Comparison of ENCODE assay signal across 26 mouse cellular contexts in genomic region chr1:71272077-71272476, GRCm38 (mm10).
DNase-seq lines count a peak whose midpoint lies in the region; ATAC-seq and TF ChIP-seq lines count a peak whose summit lies in the region.
"Had no signal": no experiment of that assay in that cellular context is flagged by ENCODE, and none has a peak within 500 bp of the region (broad histone marks: within the 10 kb centered on the region; RNA-seq: fewer than 3 reads in every experiment).

No protein-coding gene starts in this region.

- H3K4me1 ChIP-seq in forebrain, embryonic 15.5 days = 0 out of 2 replicates have a peak, but pooled peaks cover 5% of the 10 kb centered on the region
- no peaks in the 10 kb centered on the region for H3K4me1 ChIP-seq in forebrain, embryonic 12.5 days
- H3K4me1 ChIP-seq in hindbrain, postnatal 0 days (ENCODE audit: insufficient read depth, low read length) = no peaks in the 10 kb centered on the region
- no peaks in the 10 kb centered on the region for H3K4me1 ChIP-seq in hindbrain, embryonic 13.5 days (replicated peaks)
- 0 out of 2 replicates have a peak, but pooled peaks cover 3% of the 10 kb centered on the region for H3K4me1 ChIP-seq in lung, embryonic 14.5 days (ENCODE audit: insufficient read depth)
- H3K4me1 ChIP-seq: limb, embryonic 13.5 days; liver, embryonic 12.5 days; midbrain, embryonic 12.5 days; neural tube, embryonic 15.5 days had no signal

- no peak overlapping the region for H3K4me2 ChIP-seq in forebrain, embryonic 15.5 days (replicated peaks)
- H3K4me2 ChIP-seq in forebrain, embryonic 12.5 days = no peak overlapping the region
- H3K4me2 ChIP-seq in hindbrain, postnatal 0 days (ENCODE audit: low read depth, low read length) = no peak overlapping the region
- no peak overlapping the region for H3K4me2 ChIP-seq in hindbrain, embryonic 13.5 days
- no peak overlapping the region for H3K4me2 ChIP-seq in lung, embryonic 14.5 days
- H3K4me2 ChIP-seq: heart, embryonic 13.5 days; limb, embryonic 13.5 days; liver, embryonic 12.5 days; midbrain, embryonic 12.5 days; neural tube, embryonic 15.5 days had no signal

- no peak overlapping the region for H3K4me3 ChIP-seq in forebrain, embryonic 15.5 days
- no peak overlapping the region for H3K4me3 ChIP-seq in forebrain, embryonic 12.5 days (replicated peaks)
- H3K4me3 ChIP-seq in hindbrain, postnatal 0 days (ENCODE audit: low read length) = no peak overlapping the region
- H3K4me3 ChIP-seq in hindbrain, embryonic 13.5 days = no peak overlapping the region
- H3K4me3 ChIP-seq in lung, embryonic 14.5 days (ENCODE audit: low read depth, low read length) = no peak overlapping the region
- H3K4me3 ChIP-seq: heart, adult 2 months; heart, embryonic 13.5 days; layer of hippocampus, adult 2 months; limb, embryonic 13.5 days; liver, embryonic 12.5 days; midbrain, embryonic 12.5 days; neural tube, embryonic 15.5 days had no signal

- H3K9me3 ChIP-seq in forebrain, embryonic 15.5 days = no peaks in the 10 kb centered on the region
- no peaks in the 10 kb centered on the region for H3K9me3 ChIP-seq in forebrain, embryonic 12.5 days
- H3K9me3 ChIP-seq in hindbrain, postnatal 0 days (ENCODE audit: low read length) = no peaks in the 10 kb centered on the region
- no peaks in the 10 kb centered on the region for H3K9me3 ChIP-seq in hindbrain, embryonic 13.5 days
- no peaks in the 10 kb centered on the region for H3K9me3 ChIP-seq in lung, embryonic 14.5 days (ENCODE audit: low read depth, low read length)
- H3K9me3 ChIP-seq: heart, embryonic 13.5 days; limb, embryonic 13.5 days; liver, embryonic 12.5 days; midbrain, embryonic 12.5 days; neural tube, embryonic 15.5 days had no signal

- H3K27me3 ChIP-seq in forebrain, embryonic 15.5 days = no peaks in the 10 kb centered on the region
- H3K27me3 ChIP-seq in forebrain, embryonic 12.5 days = no peaks in the 10 kb centered on the region
- no peaks in the 10 kb centered on the region for H3K27me3 ChIP-seq in hindbrain, postnatal 0 days (ENCODE audit: insufficient read depth, low read length)
- H3K27me3 ChIP-seq in hindbrain, embryonic 13.5 days = no peaks in the 10 kb centered on the region
- no peaks in the 10 kb centered on the region for H3K27me3 ChIP-seq in lung, embryonic 14.5 days (ENCODE audit: insufficient read depth, low read length)
- H3K27me3 ChIP-seq: heart, embryonic 13.5 days; limb, embryonic 13.5 days; liver, embryonic 12.5 days; midbrain, embryonic 12.5 days; neural tube, embryonic 15.5 days had no signal

- no peaks in the 10 kb centered on the region for H3K36me3 ChIP-seq in forebrain, embryonic 15.5 days
- H3K36me3 ChIP-seq in forebrain, embryonic 12.5 days (replicated peaks) = no peaks in the 10 kb centered on the region
- H3K36me3 ChIP-seq in hindbrain, postnatal 0 days (ENCODE audit: insufficient read depth, low read length) = no peaks in the 10 kb centered on the region
- no peaks in the 10 kb centered on the region for H3K36me3 ChIP-seq in hindbrain, embryonic 13.5 days
- no peaks in the 10 kb centered on the region for H3K36me3 ChIP-seq in lung, embryonic 14.5 days (ENCODE audit: insufficient read depth)
- H3K36me3 ChIP-seq: heart, embryonic 13.5 days; limb, embryonic 13.5 days; liver, embryonic 12.5 days; midbrain, embryonic 12.5 days; neural tube, embryonic 15.5 days had no signal

- H3K9ac ChIP-seq in forebrain, embryonic 15.5 days (replicated peaks) = no peak overlapping the region
- no peak overlapping the region for H3K9ac ChIP-seq in forebrain, embryonic 12.5 days
- no peak overlapping the region for H3K9ac ChIP-seq in hindbrain, postnatal 0 days (replicated peaks; ENCODE audit: low read length)
- no peak overlapping the region for H3K9ac ChIP-seq in hindbrain, embryonic 13.5 days
- H3K9ac ChIP-seq in lung, embryonic 14.5 days = no peak overlapping the region
- H3K9ac ChIP-seq: heart, embryonic 13.5 days; limb, embryonic 13.5 days; liver, embryonic 12.5 days; midbrain, embryonic 12.5 days; neural tube, embryonic 15.5 days had no signal

- no peak overlapping the region for H3K27ac ChIP-seq in forebrain, embryonic 15.5 days (replicated peaks)
- no peak overlapping the region for H3K27ac ChIP-seq in forebrain, embryonic 12.5 days
- H3K27ac ChIP-seq in hindbrain, postnatal 0 days = no peak overlapping the region
- H3K27ac ChIP-seq in hindbrain, embryonic 13.5 days = no peak overlapping the region
- no peak overlapping the region for H3K27ac ChIP-seq in lung, embryonic 14.5 days (ENCODE audit: low read depth)
- H3K27ac ChIP-seq: heart, adult 2 months; heart, embryonic 13.5 days; layer of hippocampus, adult 2 months; limb, embryonic 13.5 days; liver, embryonic 12.5 days; midbrain, embryonic 12.5 days; neural tube, embryonic 15.5 days had no signal

- peak; percentile 51; the same call in 1 of the 2 replicates for ATAC-seq in forebrain, embryonic 15.5 days (replicated peaks)
- ATAC-seq in forebrain, embryonic 12.5 days (ENCODE audit: low FRiP score) = no peak
- 0 out of 2 replicates have a peak, but pooled peaks have one; percentile 24 for ATAC-seq in hindbrain, postnatal 0 days
- no peak for ATAC-seq in hindbrain, embryonic 13.5 days (ENCODE audit: low FRiP score)
- no peak for ATAC-seq in lung, embryonic 14.5 days (ENCODE audit: insufficient read depth)
- ATAC-seq: hindbrain, embryonic 16.5 days; intestine, embryonic 16.5 days; liver, embryonic 12.5 days had no signal

- WGBS in forebrain, embryonic 15.5 days = 51% methylated on average over 8 of the region's 8 CpGs
- 64% methylated on average over 8 of the region's 8 CpGs for WGBS in forebrain, embryonic 12.5 days
- 52% methylated on average over 8 of the region's 8 CpGs for WGBS in hindbrain, postnatal 0 days
- 67% methylated on average over 8 of the region's 8 CpGs for WGBS in hindbrain, embryonic 13.5 days
- 64% methylated on average over 8 of the region's 8 CpGs for WGBS in lung, embryonic 14.5 days

- no peak for DNase-seq in hindbrain, postnatal 0 days (ENCODE audit: low spot score)
- peak; percentile 5 for DNase-seq in lung, embryonic 14.5 days
- no peak for DNase-seq in lung, postnatal 14 days
- DNase-seq in telencephalon, adult 2 months (ENCODE audit: low read depth, low spot score) = peak; percentile 45
- DNase-seq: adrenal gland, postnatal 14 days; cerebellum, adult 8-10 months; cerebellum, postnatal 36 days; gastrocnemius, postnatal 36 days; heart, adult 2 months; kidney, adult 9 months; kidney, postnatal 14 days; lung, adult 18-20 months; right cerebral cortex, postnatal 4 days; thymus, adult 18-20 months; thymus, postnatal 36 days had no signal

- no peak for TF ChIP-seq CTCF in hindbrain, postnatal 0 days (IDR thresholded peaks at IDR 0.05; ENCODE audit: low read depth)
- TF ChIP-seq CTCF in lung, embryonic 14.5 days (IDR thresholded peaks at IDR 0.05; ENCODE audit: low read depth) = no peak

Comparison
In these comparisons a context has a peak if more than half of its experiments do, and no peak if none do; other contexts are left out.
1. ATAC-seq: peak in forebrain, embryonic 15.5 days (single experiment) and hindbrain, postnatal 0 days (single experiment); none in forebrain, embryonic 12.5 days (single experiment), hindbrain, embryonic 13.5 days (single experiment) and lung, embryonic 14.5 days (single experiment).
2. DNase-seq: peak in lung, embryonic 14.5 days (single experiment) and telencephalon, adult 2 months (single experiment); none in hindbrain, postnatal 0 days (single experiment) and lung, postnatal 14 days (single experiment).